ENCODE assay signal across 17 mouse cellular contexts in the genomic region with DNA sequence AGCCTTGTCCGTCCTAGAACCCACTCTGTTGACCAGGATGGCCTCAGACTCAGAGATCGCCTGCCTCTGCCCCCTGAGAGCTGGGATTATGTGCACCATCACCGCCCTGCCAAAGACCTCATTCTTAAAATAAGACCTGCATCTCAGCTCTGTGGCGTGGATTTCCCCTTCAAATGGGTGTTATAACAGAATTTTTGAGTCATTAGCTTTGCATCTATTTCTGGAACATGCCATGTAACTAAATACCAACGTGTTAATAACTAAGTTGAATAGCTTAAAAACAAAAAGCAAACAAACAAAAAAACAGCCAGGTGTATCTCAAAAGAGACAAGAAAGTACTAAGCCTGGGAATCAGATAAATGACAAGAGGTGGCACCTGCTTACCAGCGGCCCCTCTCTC. TPM values are rescaled to one million over a fixed set of nuclear protein-coding genes. Genes with fewer than 3 reads are reported as not detected.
A peak's percentile ranks its signal among the peaks of the same experiment; 100 is the strongest.
DNase-seq lines count a peak whose midpoint lies in the region; TF ChIP-seq lines count a peak whose summit lies in the region.
"Had no signal": no experiment of that assay in that cellular context is flagged by ENCODE, and none has a peak within 500 bp of the region (broad histone marks: within the 10 kb centered on the region; RNA-seq: fewer than 3 reads in every experiment).

No protein-coding gene starts in this region.

- TF ChIP-seq RAD21 in CH12.LX (IDR thresholded peaks at IDR 0.05; ENCODE audit: low read depth, low read length) = no peak

- H3K4me3 ChIP-seq in CH12.LX (replicated peaks in 1 of 3; ENCODE audit: low read depth in 2 of 3, low read length in 2 of 3, poor library complexity in 1 of 3) = no peak overlapping the region

- peaks cover 10 to 20% of the 10 kb centered on the region in 2 experiments for H3K4me1 ChIP-seq in CH12.LX (ENCODE audit: control insufficient read depth in 1 of 2, insufficient read depth in 2 of 2)

- peak; percentile 18 for DNase-seq in CH12.LX (ENCODE audit: extremely low read depth)
- no peak for DNase-seq in embryo, embryonic 11 days
- DNase-seq: adrenal gland, adult 2 months; adrenal gland, adult 8-10 months; adrenal gland, postnatal 10 days; adrenal gland, postnatal 14 days; adrenal gland, postnatal 25 days; adrenal gland, postnatal 36 days; B cell, adult 2 months; cerebellum, adult 11 months; cerebellum, adult 11-12 months; cerebellum, adult 18-20 months; cerebellum, adult 2 months; cerebellum, adult 8-10 months had no signal

- no peaks in the 10 kb centered on the region for H3K36me3 ChIP-seq in CH12.LX (replicated peaks in 1 of 2; ENCODE audit: control insufficient read depth in 1 of 2, insufficient read depth in 1 of 2, low read length in 1 of 2)
- H3K36me3 ChIP-seq: G1E had no signal

- no peaks in the 10 kb centered on the region; the same call in 1 of the 2 replicates for H3K79me2 ChIP-seq in CH12.LX (replicated peaks; ENCODE audit: control insufficient read depth, extremely low read depth, insufficient read depth, poor library complexity, severe bottlenecking)

- TF ChIP-seq POLR2A in CH12.LX (IDR thresholded peaks at IDR 0.05; ENCODE audit: low read depth, low read length) = no peak

- peak; percentile 36; the same call in 1 of the 2 replicates for TF ChIP-seq EP300 in CH12.LX (IDR thresholded peaks at IDR 0.05; ENCODE audit: low read length)

- TF ChIP-seq CTCF in CH12.LX (conservative IDR thresholded peaks at IDR 0.05 in 1 of 2, IDR thresholded peaks at IDR 0.05 in 1 of 2; ENCODE audit: low read depth in 2 of 2, low read length in 2 of 2) = no peak

- in situ Hi-C loops in CH12.LX (cut with MboI; ENCODE audit: low pct_ligation_motif_present, low pct_unique_long_range_greater_than_20kb, low sequenced_read_pairs) = no loop called here

- H3K27ac ChIP-seq in CH12.LX (ENCODE audit: insufficient read depth, low read depth) = no peak overlapping the region

- H3K9ac ChIP-seq in CH12.LX (ENCODE audit: insufficient read depth, low read depth) = no peak overlapping the region

- no peak overlapping the region for H3K4me2 ChIP-seq in CH12.LX (ENCODE audit: insufficient read depth, low read depth, poor library complexity, severe bottlenecking)

- H3K27me3 ChIP-seq in CH12.LX (replicated peaks) = no peaks in the 10 kb centered on the region
- H3K27me3 ChIP-seq: Patski had no signal

- dilution Hi-C loops in CH12.LX (cut with MboI; ENCODE audit: extremely low pct_ligation_motif_present, extremely low pct_unique_long_range_greater_than_20kb, low sequenced_read_pairs) = no loop called here

- H3K9me3 ChIP-seq in CH12.LX (replicated peaks; ENCODE audit: low read length) = no peaks in the 10 kb centered on the region
- H3K9me3 ChIP-seq: G1E had no signal

TF ChIP-seq in CH12.LX, 34 proteins besides CTCF, POLR2A, EP300 and RAD21:
- TF ChIP-seq JUN (IDR thresholded peaks at IDR 0.05; ENCODE audit: insufficient read depth, low read depth, low read length) (0 out of 2 replicates have a peak, but pooled peaks have one; percentile 17), MEF2A (IDR thresholded peaks at IDR 0.05; ENCODE audit: borderline replicate concordance, low read depth, low read length) (peak; percentile 91; the same call in 1 of the 2 replicates), ETS1 (conservative IDR thresholded peaks at IDR 0.05; ENCODE audit: low read depth, low read length) (peak; percentile 54; the same call in 1 of the 2 replicates), NELFE (IDR thresholded peaks at IDR 0.05; ENCODE audit: low read depth, low read length) (no peak), BHLHE40 (IDR thresholded peaks at IDR 0.05; ENCODE audit: low read depth, low read length) (0 out of 2 replicates have a peak, but pooled peaks have one; percentile 19), CHD1 (IDR thresholded peaks at IDR 0.05; ENCODE audit: low read depth, low read length) (no peak)

RNA-seq across cellular contexts. Expression of a gene that starts 5.1 kb away (rescaled TPM):
- total RNA-seq in CH12.LX (2012; rRNA removed) (32.7 and 33.1 TPM in 2 replicates), CH12.LX (2014; rRNA removed) (20.9 and 23.7 TPM in 2 replicates)
- 37.2 and 43.1 TPM in 2 replicates for polyA plus RNA-seq in CH12.LX (2012; ENCODE audit: insufficient read length, low read depth)

RNA-seq across cellular contexts. Expression of a gene that starts 23.0 kb away (rescaled TPM):
- total RNA-seq in CH12.LX (2012; rRNA removed) = not detected in 2 replicates
- not detected in 2 replicates for total RNA-seq in CH12.LX (2014; rRNA removed)
- 0.07 TPM in 1 of 2 replicates, not detected in the other for polyA plus RNA-seq in CH12.LX (2012; ENCODE audit: insufficient read length, low read depth)
- total RNA-seq: MEL had no signal
- polyA plus RNA-seq: G1E had no signal
